Mouse (Mus musculus) G1E (cell line): ENCODE data around the gene Traf3ip2.

Experiments used
- CTCF ChIP-seq: IDR thresholded peaks from 2 replicates; pipeline ENCODE4 v1.5.1; 2012; ENCODE audit warnings: low read depth, low read length, inconsistent platforms, mixed read lengths
- GATA1 ChIP-seq: IDR thresholded peaks from 2 replicates; pipeline ENCODE4 v1.6.1; 2012; ENCODE audit warnings: borderline replicate concordance, low read length, inconsistent platforms, mixed read lengths
- POLR2AphosphoS5 ChIP-seq: IDR thresholded peaks from 2 replicates; pipeline ENCODE4 v1.6.1; 2012; ENCODE audit warnings: low read depth, low read length, inconsistent platforms; ENCODE audit not compliant: insufficient replicate concordance

- no peak for TF ChIP-seq POLR2AphosphoS5
- no peak for TF ChIP-seq CTCF
- TF ChIP-seq GATA1, result no peak
These were observed at the start of gene Traf3ip2 for GRCm38 (mm10) chr10:39612633-39612988.
